Mouse (Mus musculus) stomach, postnatal 0 days (tissue): Measurements from ENCODE around the gene Tln2. TPM values are rescaled to one million over a fixed set of nuclear protein-coding genes. Genes with fewer than 3 reads are reported as not detected.

Experiments used
- ATAC-seq: fragments of 200-750 bp; cut with Nextera tagmentation; 2 replicates; pipeline ENCODE4 v1.8.0; 2017; ENCODE audit not compliant: low FRiP score, low TSS enrichment
- DNase-seq: peaks from one replicate; pipeline ENCODE4 v3.0.0-alpha.2; 2016; ENCODE audit warnings: low spot score
- H3K27ac ChIP-seq: fragments of 300-500 bp; sonication (generic); replicated peaks from 2 replicates; pipeline ENCODE4 v1.5.1; 2014; ENCODE audit warnings: mild to moderate bottlenecking, control low read depth
- H3K27me3 ChIP-seq: fragments of 300-500 bp; sonication (generic); 2 replicates; pipeline ENCODE4 v1.6.1; 2014; ENCODE audit warnings: low read length; ENCODE audit not compliant: control insufficient read depth, insufficient read depth
- H3K36me3 ChIP-seq: fragments of 300-500 bp; sonication (generic); 2 replicates; pipeline ENCODE4 v1.6.1; 2014; ENCODE audit warnings: low read length, mixed read lengths; ENCODE audit not compliant: control insufficient read depth, insufficient read depth
- H3K4me1 ChIP-seq: fragments of 300-500 bp; sonication (generic); replicated peaks from 2 replicates; pipeline ENCODE4 v1.6.1; 2014; ENCODE audit warnings: antibody characterized with exemption; ENCODE audit not compliant: control insufficient read depth, insufficient read depth
- H3K4me2 ChIP-seq: fragments of 300-500 bp; sonication (generic); replicated peaks from 2 replicates; pipeline ENCODE4 v1.6.1; 2014; ENCODE audit warnings: low read depth, mild to moderate bottlenecking, control low read depth, moderate library complexity
- H3K4me3 ChIP-seq: fragments of 300-500 bp; sonication (generic); 2 replicates; pipeline ENCODE4 v1.5.1; 2014; ENCODE audit warnings: low read depth, low read length, control low read depth
- H3K9ac ChIP-seq: fragments of 300-500 bp; sonication (generic); 2 replicates; pipeline ENCODE4 v1.6.1; 2014; ENCODE audit warnings: mild to moderate bottlenecking, low read length, control low read depth, mixed read lengths
- H3K9me3 ChIP-seq: fragments of 300-500 bp; sonication (generic); 2 replicates; pipeline ENCODE4 v1.6.1; 2016; ENCODE audit warnings: low read length; ENCODE audit not compliant: control insufficient read depth
- CTCF ChIP-seq: IDR thresholded peaks from 2 replicates; pipeline ENCODE4 v1.5.1; 2016; ENCODE audit warnings: antibody characterized with exemption, low read depth, mild to moderate bottlenecking, moderate library complexity
- EP300 ChIP-seq: optimal IDR thresholded peaks from 2 replicates; pipeline ENCODE3; 2016; ENCODE audit warnings: antibody characterized with exemption
- WGBS: fragments of 180-500 bp; shearing (Covaris S2); extraction: QIAGEN DNeasy Blood & Tissue Kit; methylation state at CpG from one replicate; pipeline ENCODE4 v1.1.7; 2014; 5-methylcytosine and 5-hydroxymethylcytosine counted together
- polyA plus RNA-seq: library from polyadenylated mRNA; unstranded; fragments of >200 nt; fragmentation: Nextera tagmentation; extraction: Ambion mirVana; gene quantifications from 2 replicates; pipeline ENCODE4 v1.2.1, GENCODE M21; 2015

Tln2 gene
- polyA plus RNA-seq, 1 experiment from 2014 or later: 17.5 TPM

DNA sequence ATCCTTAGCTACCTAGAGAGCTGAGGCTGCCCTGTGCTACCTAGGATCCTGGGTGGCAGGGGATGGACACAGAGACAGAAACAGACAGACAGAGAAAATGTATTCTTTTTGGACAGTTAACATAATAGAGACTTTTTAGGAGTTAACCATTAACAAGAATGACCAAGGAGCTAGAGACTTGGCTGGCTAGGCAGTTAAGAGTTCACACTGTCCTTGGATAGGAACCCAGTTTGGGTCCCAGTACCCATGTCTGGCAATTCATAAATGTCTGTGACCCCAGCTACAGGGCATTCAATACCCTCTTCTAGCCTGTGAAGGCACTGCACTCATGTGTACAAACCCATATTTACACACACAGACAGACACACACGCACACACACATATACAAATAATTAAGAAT is 122.0 kb downstream of the Tln2 start:
- H3K4me1 ChIP-seq: no peaks in the 10 kb centered on the region
- no peak overlapping the region for H3K4me3 ChIP-seq
- no peak overlapping the region for H3K9ac ChIP-seq
- WGBS: 88% methylated on average over 1 of the region's 1 CpGs
- no peaks in the 10 kb centered on the region for H3K9me3 ChIP-seq
- H3K4me2 ChIP-seq: no peak overlapping the region
- no peak overlapping the region for H3K27ac ChIP-seq
- ATAC-seq (no peak), DNase-seq (no peak)
- H3K27me3 ChIP-seq: no peaks in the 10 kb centered on the region
- no peaks in the 10 kb centered on the region for H3K36me3 ChIP-seq
- TF ChIP-seq EP300: no peak
- TF ChIP-seq CTCF: no peak

DNA sequence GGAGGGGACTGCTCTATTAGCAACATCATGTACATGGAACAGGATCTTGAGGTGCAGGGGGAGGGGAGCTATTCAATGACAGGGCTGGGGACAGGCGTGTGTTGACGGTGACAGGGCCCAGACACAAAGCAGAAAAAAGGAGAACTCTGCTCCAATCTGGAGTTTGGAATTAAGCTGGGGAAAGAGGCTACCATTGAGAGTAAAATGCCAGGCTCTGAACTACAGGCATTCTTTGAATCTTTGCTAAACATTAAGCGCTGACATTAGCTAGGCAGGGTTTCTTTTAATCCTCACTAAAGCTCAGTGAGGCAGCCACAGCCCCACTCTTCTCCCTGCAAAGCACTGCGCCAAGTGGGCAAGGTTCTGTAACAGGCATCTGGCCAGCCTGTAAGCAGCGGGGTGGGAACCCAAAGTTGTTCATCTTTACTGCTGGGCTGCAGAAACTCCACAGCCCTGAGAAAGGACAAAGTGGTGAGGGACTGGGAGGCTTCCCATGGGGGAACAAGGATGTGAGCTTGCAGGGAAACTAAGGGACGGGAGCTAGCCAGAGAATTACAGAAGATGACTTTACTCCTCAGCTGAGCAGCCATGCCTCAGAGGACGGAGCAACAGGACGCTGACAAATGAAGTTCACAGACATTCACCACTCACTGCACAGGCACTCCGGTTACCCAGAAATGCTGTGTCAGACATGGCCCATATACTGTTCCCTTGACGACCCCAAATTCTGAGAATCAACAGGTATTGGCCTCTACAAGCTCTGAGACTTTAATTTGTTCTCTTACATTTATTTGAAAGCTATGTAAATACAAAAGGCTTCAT is 124.0 kb downstream of the Tln2 start:
- 34% methylated on average over 10 of the region's 10 CpGs for WGBS
- no peaks in the 10 kb centered on the region for H3K9me3 ChIP-seq
- H3K4me3 ChIP-seq: no peak overlapping the region
- peak overlapping the region; percentile 14; the same call in 1 of the 2 replicates for H3K27ac ChIP-seq
- H3K36me3 ChIP-seq: no peaks in the 10 kb centered on the region
- ATAC-seq (no peak), DNase-seq (no peak)
- no peaks in the 10 kb centered on the region for H3K27me3 ChIP-seq
- H3K4me1 ChIP-seq: no peaks in the 10 kb centered on the region
- H3K9ac ChIP-seq: no peak overlapping the region
- no peak for TF ChIP-seq EP300
- TF ChIP-seq CTCF: no peak
- H3K4me2 ChIP-seq: peak overlapping the region; percentile 3; the same call in 1 of the 2 replicates

DNA sequence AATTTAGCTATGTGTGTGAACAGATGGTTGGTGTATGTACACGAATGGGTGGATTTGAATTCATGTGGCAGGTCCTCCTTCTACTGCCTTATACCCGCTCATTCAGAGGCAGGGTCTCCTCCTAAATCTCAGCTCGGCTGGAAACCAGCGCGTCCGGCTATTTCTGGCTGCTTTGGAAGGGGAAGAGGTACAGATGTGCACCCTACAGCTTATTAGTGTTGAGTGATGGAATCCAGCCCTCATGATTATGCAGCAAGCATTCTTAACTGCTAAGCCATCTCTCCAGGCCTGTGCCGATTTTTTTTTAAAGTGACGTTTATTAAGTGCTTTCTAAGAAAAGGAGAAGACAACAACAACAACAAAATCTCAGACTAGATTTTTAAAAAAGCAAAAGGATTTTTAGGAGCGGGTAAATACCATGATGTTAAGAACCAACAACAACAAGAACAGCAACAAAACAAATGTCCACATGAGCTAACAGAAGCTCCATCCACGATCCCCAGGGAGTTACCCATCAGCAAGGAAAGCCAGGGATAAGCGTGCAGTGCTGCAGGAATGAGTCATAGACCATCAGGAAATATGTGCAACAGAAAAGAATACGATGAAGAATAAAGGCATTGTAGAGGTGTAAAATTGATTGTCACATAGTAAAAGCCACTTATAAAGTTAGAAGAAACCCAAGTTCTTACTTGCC is 130.2 kb downstream of the Tln2 start:
- Histone ChIP-seq H3K4me2 (no peak overlapping the region), H3K9ac (no peak overlapping the region), H3K4me1 (no peaks in the 10 kb centered on the region; the same call in 1 of the 2 replicates), H3K9me3 (no peaks in the 10 kb centered on the region), H3K4me3 (no peak overlapping the region), H3K27ac (no peak overlapping the region), H3K27me3 (no peaks in the 10 kb centered on the region), H3K36me3 (no peaks in the 10 kb centered on the region)
- 48% methylated on average over 12 of the region's 12 CpGs for WGBS
- ATAC-seq: no peak
- DNase-seq: no peak
- TF ChIP-seq EP300 (no peak), CTCF (no peak)

DNA sequence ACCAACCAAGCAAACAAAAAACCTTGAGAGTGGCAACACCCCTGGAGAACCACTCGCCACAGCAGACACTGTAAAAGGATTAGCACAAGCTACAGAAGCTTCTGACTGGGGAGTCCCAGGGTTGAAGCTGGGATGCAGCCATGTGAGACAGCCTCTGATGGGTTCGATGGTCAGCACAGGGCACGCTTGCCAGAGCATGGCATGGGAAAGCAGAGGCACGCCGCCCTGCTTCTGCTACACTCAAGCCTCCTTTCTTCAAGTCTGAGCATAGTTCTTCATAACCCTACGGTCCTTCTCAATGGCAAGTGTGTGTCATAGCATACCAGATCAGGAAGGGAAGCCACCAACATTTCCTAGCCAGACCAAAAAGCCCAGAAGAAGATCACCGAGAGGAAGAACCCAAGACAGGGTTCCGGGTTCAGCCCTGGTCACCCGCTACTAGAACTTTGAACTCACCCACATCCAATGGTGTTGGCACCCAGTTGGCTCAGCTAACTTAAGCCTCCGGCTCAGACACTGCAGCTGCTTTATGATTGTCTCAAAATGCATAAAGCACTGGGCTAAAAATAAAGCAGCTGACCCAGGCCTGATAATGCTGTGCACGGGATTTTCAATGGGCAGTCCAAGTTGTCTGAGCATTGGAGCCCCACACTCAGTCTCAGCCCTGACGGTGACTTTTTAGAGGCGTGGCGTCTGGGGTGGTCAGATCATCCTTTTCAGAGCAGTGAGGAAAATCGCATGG is 131.0 kb downstream of the Tln2 start:
- TF ChIP-seq CTCF (no peak), EP300 (no peak)
- DNase-seq: no peak
- H3K4me1 ChIP-seq: no peaks in the 10 kb centered on the region; the same call in 1 of the 2 replicates
- H3K9me3 ChIP-seq: no peaks in the 10 kb centered on the region
- no peak overlapping the region for H3K27ac ChIP-seq
- H3K4me2 ChIP-seq: no peak overlapping the region
- no peaks in the 10 kb centered on the region for H3K27me3 ChIP-seq
- H3K9ac ChIP-seq: no peak overlapping the region
- ATAC-seq: no peak
- no peaks in the 10 kb centered on the region for H3K36me3 ChIP-seq
- WGBS: 81% methylated on average over 15 of the region's 15 CpGs
- H3K4me3 ChIP-seq: no peak overlapping the region

DNA sequence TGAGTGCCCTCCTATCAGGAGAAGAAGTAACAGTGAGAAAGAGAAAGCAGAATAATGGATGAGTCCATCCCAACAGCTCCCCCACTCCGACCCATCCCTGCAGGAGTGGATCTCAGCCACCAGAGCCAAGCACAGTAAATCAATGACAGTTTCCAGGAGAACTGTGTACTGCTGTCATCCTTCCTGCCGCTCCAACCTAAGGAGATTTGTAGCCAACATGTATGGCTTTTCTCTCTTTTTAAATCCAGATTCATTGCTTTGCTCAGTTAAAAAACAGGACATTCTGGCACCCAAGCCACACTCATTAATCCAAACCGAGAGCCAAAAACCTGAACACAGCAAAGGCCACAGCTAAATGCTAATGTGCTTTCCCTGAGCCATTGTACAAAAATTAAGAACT is 133.2 kb downstream of the Tln2 start:
- DNase-seq: no peak

More for the DNA sequence above, 133.2 kb downstream of the Tln2 start:
- Histone ChIP-seq H3K4me1 (no peaks in the 10 kb centered on the region; the same call in 1 of the 2 replicates), H3K4me3 (no peak overlapping the region), H3K27ac (no peak overlapping the region), H3K9ac (no peak overlapping the region), H3K4me2 (no peak overlapping the region), H3K36me3 (no peaks in the 10 kb centered on the region), H3K27me3 (no peaks in the 10 kb centered on the region), H3K9me3 (no peaks in the 10 kb centered on the region)
- 0 out of 2 replicates have a peak, but pooled peaks have one; percentile 38 for ATAC-seq
- no peak for TF ChIP-seq CTCF
- no peak for TF ChIP-seq EP300
- 52% methylated on average over 3 of the region's 3 CpGs for WGBS
